ENCODE assay signal across 1 mouse cellular context in genomic region chr5:120465062-120465461, GRCm38 (mm10).
TF ChIP-seq lines count a peak whose summit lies in the region.

No protein-coding gene starts in this region.

TF ChIP-seq in CH12.LX, 34 proteins besides CTCF, POLR2A, EP300 and RAD21:
- no peak for TF ChIP-seq BHLHE40 (IDR thresholded peaks at IDR 0.05; ENCODE audit: low read depth, low read length)
- TF ChIP-seq USF2 (conservative IDR thresholded peaks at IDR 0.05; ENCODE audit: low read depth, low read length): no peak
- peak; percentile 44 for TF ChIP-seq SMC3 (IDR thresholded peaks at IDR 0.05; ENCODE audit: low read depth, low read length)
- no peak for TF ChIP-seq MAZ (IDR thresholded peaks at IDR 0.05; ENCODE audit: low read depth, low read length)
